Comparison of ENCODE assay signal across 9 mouse cellular contexts in the genomic region with DNA sequence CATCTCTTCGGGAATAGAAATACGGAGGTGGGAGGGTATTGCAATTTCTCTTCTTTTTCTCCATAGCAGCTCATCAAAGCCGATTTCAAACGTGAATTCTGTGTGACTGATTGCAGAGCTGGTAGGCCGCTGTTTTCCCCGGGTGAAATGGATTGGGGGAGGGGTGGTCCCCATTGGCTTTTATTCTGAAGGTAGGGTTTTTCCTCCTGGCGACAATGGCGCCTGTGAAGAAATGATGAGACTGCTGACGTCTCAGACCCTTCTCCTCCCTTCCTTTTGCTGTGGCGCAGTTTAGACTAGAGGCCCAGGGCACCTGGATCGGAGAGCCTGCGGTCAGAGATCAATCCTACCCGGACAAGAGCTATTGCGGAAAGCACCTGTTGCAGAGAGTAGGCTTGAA. TPM values are rescaled to one million over a fixed set of nuclear protein-coding genes. Genes with fewer than 3 reads are reported as not detected.
DNase-seq lines count a peak whose midpoint lies in the region; ATAC-seq and TF ChIP-seq lines count a peak whose summit lies in the region.
"Had no signal": no experiment of that assay in that cellular context is flagged by ENCODE, and none has a peak within 500 bp of the region (broad histone marks: within the 10 kb centered on the region; RNA-seq: fewer than 3 reads in every experiment).

No protein-coding gene starts in this region.

- DNase-seq in left cerebral cortex, postnatal 14 days (ENCODE audit: low spot score in 2 of 2) = peak; percentile 40 to 56
- no peak for DNase-seq in left cerebral cortex, adult 11 months (ENCODE audit: low spot score)
- peak; percentile 53 for DNase-seq in cerebellum, adult 9-10 months
- DNase-seq in natural killer cell, adult 2 months (ENCODE audit: low spot score in 2 of 2) = no peak
- no peak for DNase-seq in lung, postnatal 0 days (ENCODE audit: low spot score)
- no peak for DNase-seq in urinary bladder, postnatal 25 days (ENCODE audit: low spot score)

- no peak for ATAC-seq in hindbrain, embryonic 13.5 days (ENCODE audit: low FRiP score)
- ATAC-seq in neural tube, embryonic 12.5 days (ENCODE audit: low FRiP score, low read depth) = peak; percentile 32
- no peak for ATAC-seq in lung, postnatal 0 days

- no peak for TF ChIP-seq EP300 in lung, postnatal 0 days (IDR thresholded peaks at IDR 0.05)

- H3K27ac ChIP-seq in hindbrain, embryonic 13.5 days = peak overlapping the region; percentile 90
- H3K27ac ChIP-seq in neural tube, embryonic 12.5 days = 0 out of 2 replicates have a peak overlapping the region, but pooled peaks have one; percentile 53
- H3K27ac ChIP-seq in lung, postnatal 0 days (ENCODE audit: low read length) = no peak overlapping the region

- peak overlapping the region; percentile 76 for H3K9ac ChIP-seq in hindbrain, embryonic 13.5 days
- peak overlapping the region; percentile 55; the same call in 1 of the 2 replicates for H3K9ac ChIP-seq in neural tube, embryonic 12.5 days
- H3K9ac ChIP-seq in lung, postnatal 0 days (replicated peaks; ENCODE audit: low read depth) = no peak overlapping the region

- peak overlapping the region; percentile 61 for H3K4me2 ChIP-seq in hindbrain, embryonic 13.5 days
- peak overlapping the region; percentile 57 for H3K4me2 ChIP-seq in neural tube, embryonic 12.5 days (replicated peaks)
- no peak overlapping the region; the same call in 1 of the 2 replicates for H3K4me2 ChIP-seq in lung, postnatal 0 days (replicated peaks; ENCODE audit: low read depth, low read length)

- peaks cover 23% of the 10 kb centered on the region for H3K4me1 ChIP-seq in hindbrain, embryonic 13.5 days (replicated peaks)
- peaks cover 11% of the 10 kb centered on the region; the same call in 1 of the 2 replicates for H3K4me1 ChIP-seq in neural tube, embryonic 12.5 days
- H3K4me1 ChIP-seq in lung, postnatal 0 days (ENCODE audit: insufficient read depth, low read depth, low read length) = no peaks in the 10 kb centered on the region

- H3K27me3 ChIP-seq in hindbrain, embryonic 13.5 days = no peaks in the 10 kb centered on the region
- H3K27me3 ChIP-seq in neural tube, embryonic 12.5 days (replicated peaks) = no peaks in the 10 kb centered on the region
- H3K27me3 ChIP-seq in lung, postnatal 0 days (replicated peaks; ENCODE audit: insufficient read depth, low read length) = no peaks in the 10 kb centered on the region

- no peaks in the 10 kb centered on the region for H3K9me3 ChIP-seq in hindbrain, embryonic 13.5 days
- H3K9me3 ChIP-seq in neural tube, embryonic 12.5 days = no peaks in the 10 kb centered on the region
- H3K9me3 ChIP-seq in lung, postnatal 0 days (ENCODE audit: low read length) = no peaks in the 10 kb centered on the region

- intact Hi-C loops in left cerebral cortex, postnatal 14 days (cut with DNase I) = no loop called here

- H3K4me3 ChIP-seq in hindbrain, embryonic 13.5 days = peak overlapping the region; percentile 54
- H3K4me3 ChIP-seq in neural tube, embryonic 12.5 days = peak overlapping the region; percentile 38
- H3K4me3 ChIP-seq in lung, postnatal 0 days (ENCODE audit: low read depth, low read length) = no peak overlapping the region

- H3K36me3 ChIP-seq in hindbrain, embryonic 13.5 days = no peaks in the 10 kb centered on the region
- H3K36me3 ChIP-seq in neural tube, embryonic 12.5 days = no peaks in the 10 kb centered on the region
- no peaks in the 10 kb centered on the region for H3K36me3 ChIP-seq in lung, postnatal 0 days (ENCODE audit: insufficient read depth, low read length)

- 24% methylated on average over 14 of the region's 14 CpGs for WGBS in hindbrain, embryonic 13.5 days
- 18% methylated on average over 14 of the region's 14 CpGs for WGBS in neural tube, embryonic 12.5 days
- 36% methylated on average over 14 of the region's 14 CpGs for whole genome bisulfite sequencing in lung, postnatal 0 days

- no peak for TF ChIP-seq CTCF in lung, postnatal 0 days (IDR thresholded peaks at IDR 0.05)

RNA-seq across cellular contexts. Expression of a gene that starts 0.7 kb away (rescaled TPM):
- 100 to 1,000 TPM; 268 to 273 TPM for total RNA-seq in left cerebral cortex, postnatal 14 days (2021)
- 264 and 268 TPM in 2 replicates for polyA plus RNA-seq in hindbrain, embryonic 13.5 days (2015; fragmentation: Nextera tagmentation; extraction: Ambion mirVana)
- polyA plus RNA-seq in neural tube, embryonic 12.5 days (2016; fragmentation: Nextera tagmentation; extraction: Ambion mirVana) = 129 and 142 TPM in 2 replicates
- 0.88 and 1.5 TPM in 2 replicates for polyA plus RNA-seq in lung, postnatal 0 days (2015; fragmentation: Nextera tagmentation; extraction: Ambion mirVana)
- total RNA-seq: liver, adult 2 months had no signal

RNA-seq across cellular contexts. Expression of a gene that starts 17.0 kb away (rescaled TPM):
- total RNA-seq in left cerebral cortex, postnatal 14 days (2021) = 10 to 100 TPM in 1 of 2 experiments, 1 to 10 TPM in 1; 5.9 to 14.8 TPM
- 38.3 and 46.4 TPM in 2 replicates for polyA plus RNA-seq in hindbrain, embryonic 13.5 days (2015; fragmentation: Nextera tagmentation; extraction: Ambion mirVana)
- polyA plus RNA-seq in neural tube, embryonic 12.5 days (2016; fragmentation: Nextera tagmentation; extraction: Ambion mirVana) = 26.5 and 31.5 TPM in 2 replicates
- 12.8 and 15.3 TPM in 2 replicates for polyA plus RNA-seq in lung, postnatal 0 days (2015; fragmentation: Nextera tagmentation; extraction: Ambion mirVana)

RNA-seq across cellular contexts. Expression of a gene that starts 17.0 kb away (rescaled TPM):
- 1 to 10 TPM; 3.6 to 4.3 TPM for total RNA-seq in left cerebral cortex, postnatal 14 days (2021)
- polyA plus RNA-seq in hindbrain, embryonic 13.5 days (2015; fragmentation: Nextera tagmentation; extraction: Ambion mirVana) = 10.9 and 13.9 TPM in 2 replicates
- 8.6 and 10.2 TPM in 2 replicates for polyA plus RNA-seq in neural tube, embryonic 12.5 days (2016; fragmentation: Nextera tagmentation; extraction: Ambion mirVana)
- polyA plus RNA-seq in lung, postnatal 0 days (2015; fragmentation: Nextera tagmentation; extraction: Ambion mirVana) = 0.95 TPM in 1 of 2 replicates, not detected in the other

RNA-seq across cellular contexts. Expression of a gene that starts 18.3 kb away (rescaled TPM):
- 10 to 100 TPM; 13.0 to 33.9 TPM for total RNA-seq in left cerebral cortex, postnatal 14 days (2021)
- 110 and 120 TPM in 2 replicates for polyA plus RNA-seq in hindbrain, embryonic 13.5 days (2015; fragmentation: Nextera tagmentation; extraction: Ambion mirVana)
- polyA plus RNA-seq in neural tube, embryonic 12.5 days (2016; fragmentation: Nextera tagmentation; extraction: Ambion mirVana) = 81.4 and 93.4 TPM in 2 replicates
- 15.2 and 19.8 TPM in 2 replicates for polyA plus RNA-seq in lung, postnatal 0 days (2015; fragmentation: Nextera tagmentation; extraction: Ambion mirVana)
- polyA plus RNA-seq: liver, adult 2 months had no signal

RNA-seq across cellular contexts. Expression of a gene that starts 44.5 kb away (rescaled TPM):
- total RNA-seq in left cerebral cortex, postnatal 14 days (2021) = 10 to 100 TPM; 20.2 to 26.0 TPM
- polyA plus RNA-seq in hindbrain, embryonic 13.5 days (2015; fragmentation: Nextera tagmentation; extraction: Ambion mirVana) = 15.9 and 18.6 TPM in 2 replicates
- polyA plus RNA-seq in neural tube, embryonic 12.5 days (2016; fragmentation: Nextera tagmentation; extraction: Ambion mirVana) = 12.9 and 14.7 TPM in 2 replicates
- polyA plus RNA-seq in lung, postnatal 0 days (2015; fragmentation: Nextera tagmentation; extraction: Ambion mirVana) = 8.5 and 9.0 TPM in 2 replicates

Comparison
In these comparisons a context has a peak if more than half of its experiments do, and no peak if none do; other contexts are left out.
1. DNase-seq: peak in left cerebral cortex, postnatal 14 days (2 of 2) and cerebellum, adult 9-10 months (single experiment); none in left cerebral cortex, adult 11 months (single experiment), natural killer cell, adult 2 months (0 of 2), lung, postnatal 0 days (single experiment) and urinary bladder, postnatal 25 days (single experiment).
2. RNA of a gene that starts 0.7 kb away (polyA plus RNA-seq): 264 to 268 TPM in hindbrain, embryonic 13.5 days and 129 to 142 TPM in neural tube, embryonic 12.5 days; 0.88 to 1.5 TPM in lung, postnatal 0 days; every median in the first group is over 10 times any median in the second.